Mouse (Mus musculus): ENCODE measurements around the gene Olfr113. TPM values are rescaled to one million over a fixed set of nuclear protein-coding genes. Genes with fewer than 3 reads are reported as not detected.
"Not testable (repeated sequence)": the region's sequence is repeated elsewhere in the genome, so short reads cannot be mapped to it uniquely, and the experiment has no call there.

Olfr113 gene
- total RNA-seq (2021) = not detected

DNA sequence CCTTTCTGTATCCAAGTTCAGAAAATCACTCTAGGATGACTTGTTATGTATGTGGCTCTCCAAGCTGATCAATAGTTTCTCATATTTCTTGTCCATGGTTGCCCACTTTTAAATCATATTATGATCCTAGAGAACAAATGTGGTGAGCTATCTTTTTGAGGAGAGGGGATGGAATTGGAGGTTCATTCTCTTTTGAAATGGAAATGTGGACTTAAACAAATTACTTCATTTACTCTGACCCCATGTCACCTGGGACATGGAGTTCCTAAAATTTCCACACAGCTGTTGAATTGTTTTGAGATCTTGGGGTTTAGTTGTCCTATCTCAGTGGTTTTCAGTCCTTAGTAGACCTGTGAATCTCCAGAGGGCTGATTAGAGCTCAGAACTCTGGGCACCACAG lies at the start of gene Olfr113:
Olfr113 (minus strand) TSS at position 101 of the 400 bp plus-strand sequence.
- no peak for DNase-seq
- intact Hi-C loops (cut with DNase I) = no loop called here

DNA sequence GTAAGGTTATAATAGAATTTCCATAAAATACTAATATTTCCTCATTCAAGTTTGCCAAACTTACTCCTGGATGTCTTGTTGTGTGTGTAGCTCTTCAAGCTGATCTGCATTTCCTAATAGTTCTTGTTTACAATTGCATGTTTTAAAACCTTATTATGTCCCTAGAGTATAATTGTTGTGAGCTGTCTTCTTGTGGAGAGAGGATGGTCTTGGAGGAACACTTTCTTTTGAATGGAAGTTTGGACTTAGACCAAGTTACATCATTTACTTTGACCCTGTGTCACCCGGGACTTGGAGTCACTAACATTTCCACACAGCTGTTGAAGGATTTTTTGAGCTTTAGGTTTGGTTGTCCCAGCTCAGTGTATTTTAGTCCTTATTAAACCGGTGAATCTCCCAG lies 49.5 kb upstream of the Olfr113 start, which contains the start of the genes Olfr115 and Olfr116:
Olfr115 (minus strand) TSS at position 101 of the 400 bp plus-strand sequence.
Olfr116 (minus strand) TSS at position 191 of the 400 bp plus-strand sequence.
- intact Hi-C loops (cut with DNase I) = no loop called here
- no peak for DNase-seq

GRCm38 (mm10) chr17:37592643-37593042 lies 15.2 kb upstream of the Olfr113 start, which contains the start of gene Olfr114:
Gene Olfr114 (minus strand): TSS chr17:37592743.
- intact Hi-C loops (cut with DNase I) = no loop called here
- no peak for DNase-seq

DNA sequence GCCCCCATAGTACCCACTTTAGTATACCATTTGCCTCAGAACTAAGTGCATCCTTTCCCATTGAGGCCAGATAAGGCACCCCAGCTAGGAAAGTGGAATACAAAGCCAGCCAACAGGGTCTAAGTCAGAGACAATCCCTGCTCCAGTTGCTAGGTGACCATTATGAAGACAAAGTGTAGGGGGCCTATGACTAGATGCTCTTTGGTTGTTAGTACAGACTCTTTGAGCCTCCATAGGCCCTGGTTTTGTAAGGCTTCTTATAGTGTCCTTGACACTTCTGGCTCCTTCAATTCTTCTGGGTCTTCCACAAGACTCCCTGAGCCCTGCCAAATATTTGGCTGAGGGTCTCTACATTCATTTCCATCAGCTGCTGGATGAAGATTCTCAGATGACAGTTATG lies 8.1 kb downstream of the Olfr113 start, which contains the start of gene Olfr112:
Olfr112 (minus strand) TSS at position 101 of the 400 bp plus-strand sequence.
- DNase-seq = no peak
- intact Hi-C loops (cut with DNase I) = no loop called here

GRCm38 (mm10) chr17:37558913-37559615 lies 18.4 kb downstream of the Olfr113 start:
- DNase-seq = no peak
- intact Hi-C loops (cut with DNase I) = loop anchor here (1.0 kb wide), 1 partner anchor 8 kb away; no protein-coding TSS in a partner anchor

- intact Hi-C loops (cut with DNase I) = no loop called here
- DNase-seq = no peak
Observed at GRCm38 (mm10) chr17:37543800-37544435, 33.5 kb downstream of the Olfr113 start.

GRCm38 (mm10) chr17:37541454-37542119 lies 35.9 kb downstream of the Olfr113 start:
- DNase-seq = no peak
- intact Hi-C loops (cut with DNase I) = no loop called here

- intact Hi-C loops (cut with DNase I); DNase-seq: not testable (repeated sequence)
Observed at GRCm38 (mm10) chr17:37538416-37538815, 39.0 kb downstream of the Olfr113 start.

GRCm38 (mm10) chr17:37535173-37535572 lies 42.3 kb downstream of the Olfr113 start:
- DNase-seq = no peak
- intact Hi-C loops (cut with DNase I) = no loop called here

DNA sequence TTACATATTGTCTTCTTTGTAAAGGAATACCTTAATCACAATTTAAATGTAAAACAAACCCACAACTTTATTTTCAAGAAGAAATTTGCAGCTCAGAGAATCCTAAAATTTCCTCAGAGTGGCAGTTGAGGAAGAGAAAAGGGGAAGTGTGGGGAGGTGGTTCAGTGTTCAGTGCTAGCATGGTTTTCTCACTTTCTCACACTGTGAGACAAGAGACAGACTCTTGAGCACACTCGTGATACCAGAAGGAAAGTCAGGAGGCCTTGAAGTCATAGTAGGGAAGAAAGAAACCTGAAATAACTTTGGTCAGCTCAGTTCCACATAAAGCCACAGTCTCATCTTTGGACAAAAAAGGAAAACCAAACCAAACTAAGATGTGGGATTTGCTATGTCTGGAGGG lies 52.0 kb downstream of the Olfr113 start:
- DNase-seq; intact Hi-C loops (cut with DNase I): not testable (repeated sequence)

DNA sequence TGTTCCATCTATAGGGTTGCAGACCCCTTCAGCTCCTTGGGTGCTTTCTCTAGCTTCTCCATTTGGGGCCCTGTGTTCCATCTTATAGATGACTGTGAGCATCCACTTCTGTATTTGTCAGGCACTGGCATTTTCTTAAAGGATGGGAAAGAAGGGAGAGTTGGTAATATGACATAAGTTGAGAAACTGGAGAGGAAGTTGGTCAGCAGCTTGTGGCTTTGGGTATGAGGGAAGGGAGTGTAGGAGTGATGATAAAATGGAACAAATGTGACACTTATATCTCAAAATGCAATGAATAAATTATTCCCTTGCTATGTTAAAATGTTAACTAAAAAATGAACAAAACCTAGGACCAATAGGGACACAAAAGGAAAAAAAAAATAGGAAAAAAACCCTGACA lies 52.9 kb downstream of the Olfr113 start:
- DNase-seq; intact Hi-C loops (cut with DNase I): not testable (repeated sequence)

Other genes with a start within 250 kb of the Olfr113 start
- not detected for gene Olfr103, start 238.0 kb downstream of the Olfr113 start, total RNA-seq (2021)
- not detected for gene Olfr104-ps, start 218.1 kb downstream of the Olfr113 start, total RNA-seq (2021)
- gene Olfr105-ps, start 198.6 kb downstream of the Olfr113 start, total RNA-seq (2021) = not detected
- gene Olfr106-ps, start 187.3 kb downstream of the Olfr113 start, total RNA-seq (2021) = not detected
- gene Olfr107, start 178.4 kb downstream of the Olfr113 start, total RNA-seq (2021) = not detected
- gene Olfr108, start 132.2 kb downstream of the Olfr113 start, total RNA-seq (2021) = not detected
- not detected for gene Olfr109, start 118.7 kb downstream of the Olfr113 start, total RNA-seq (2021)
- not detected for gene H2-M2, start 94.1 kb downstream of the Olfr113 start, total RNA-seq (2021)
- gene Olfr110, start 85.2 kb downstream of the Olfr113 start, total RNA-seq (2021) = not detected
- gene Olfr111, start 69.6 kb downstream of the Olfr113 start, total RNA-seq (2021) = not detected
- gene Olfr112, start 8.2 kb downstream of the Olfr113 start, total RNA-seq (2021) = not detected
- not detected for gene Olfr114, start 15.1 kb upstream of the Olfr113 start, total RNA-seq (2021)
- gene Olfr115, start 49.4 kb upstream of the Olfr113 start, total RNA-seq (2021) = not detected
- not detected for gene Olfr116, start 49.5 kb upstream of the Olfr113 start, total RNA-seq (2021)
- gene Olfr117, start 86.1 kb upstream of the Olfr113 start, total RNA-seq (2021) = not detected
- gene Olfr118, start 89.3 kb upstream of the Olfr113 start, total RNA-seq (2021) = not detected
- gene Olfr119, start 118.9 kb upstream of the Olfr113 start, total RNA-seq (2021) = not detected
- gene Olfr120, start 144.1 kb upstream of the Olfr113 start, total RNA-seq (2021) = not detected
- gene Olfr121, start 171.2 kb upstream of the Olfr113 start, total RNA-seq (2021) = not detected
- not detected for gene Olfr122, start 190.9 kb upstream of the Olfr113 start, total RNA-seq (2021)
- gene Olfr123, start 215.9 kb upstream of the Olfr113 start, total RNA-seq (2021) = not detected
- not detected for gene Olfr124, start 222.2 kb upstream of the Olfr113 start, total RNA-seq (2021)

Measured in heart, postnatal 36 days (tissue).